Mouse (Mus musculus) brain, embryonic 14.5 days (tissue): ENCODE measurements around the gene Med9.

Source experiments
- CTCF ChIP-seq: fragments of 200-500 bp; IDR thresholded peaks from 2 replicates; pipeline ENCODE4 v1.5.1; 2012; ENCODE audit warnings: inconsistent platforms, mild to moderate bottlenecking, moderate library complexity, borderline replicate concordance; ENCODE audit not compliant: insufficient read depth, insufficient read length; ENCODE audit errors: extremely low read depth
- POLR2A ChIP-seq: fragments of 200-500 bp; IDR thresholded peaks from 2 replicates; pipeline ENCODE4 v1.6.1; 2012; ENCODE audit warnings: mild to moderate bottlenecking, inconsistent platforms, borderline replicate concordance; ENCODE audit not compliant: poor library complexity, insufficient read depth, insufficient read length, severe bottlenecking; ENCODE audit errors: extremely low read depth

GRCm38 (mm10) chr11:59913702-59914101 is 34.3 kb upstream of the Med9 start:
- TF ChIP-seq POLR2A (no peak), CTCF (no peak)
